Mouse (Mus musculus): ENCODE results near the gene Casp4.

Gene Casp4

GRCm38 (mm10) chr9:5308561-5308960, at the start of gene Casp4:
TSS of gene Casp4 (plus strand) at chr9:5308828.
- DNase-seq (ENCODE audit: low read depth, low spot score): peak; percentile 86

GRCm38 (mm10) chr9:5263951-5264475, 44.6 kb upstream of the Casp4 start:
- peak; percentile 83 for DNase-seq (ENCODE audit: low read depth, low spot score)

GRCm38 (mm10) chr9:5270274-5270673, 38.4 kb upstream of the Casp4 start:
- no peak for DNase-seq (ENCODE audit: low read depth, low spot score)

- no peak for DNase-seq (ENCODE audit: low read depth, low spot score)
Observed at GRCm38 (mm10) chr9:5270884-5271283, 37.7 kb upstream of the Casp4 start.

- DNase-seq (ENCODE audit: low read depth, low spot score): peak; percentile 35
Observed at GRCm38 (mm10) chr9:5271334-5271845, 37.2 kb upstream of the Casp4 start.

- DNase-seq (ENCODE audit: low read depth, low spot score): no peak
Observed at GRCm38 (mm10) chr9:5286071-5286470, 22.6 kb upstream of the Casp4 start.

- DNase-seq (ENCODE audit: low read depth, low spot score): no peak
Observed at GRCm38 (mm10) chr9:5286597-5286996, 22.0 kb upstream of the Casp4 start.

GRCm38 (mm10) chr9:5296354-5297237, 12.0 kb upstream of the Casp4 start:
- DNase-seq (ENCODE audit: low read depth, low spot score): no peak

GRCm38 (mm10) chr9:5298329-5299131, 10.1 kb upstream of the Casp4 start, which contains the start of gene Casp1:
TSS of gene Casp1 (plus strand) at chr9:5298517.
- no peak for DNase-seq (ENCODE audit: low read depth, low spot score)

- no peak for DNase-seq (ENCODE audit: low read depth, low spot score)
Observed at GRCm38 (mm10) chr9:5299132-5299381, 9.6 kb upstream of the Casp4 start.

- DNase-seq (ENCODE audit: low read depth, low spot score): no peak
Observed at GRCm38 (mm10) chr9:5310112-5310511, 1.5 kb downstream of the Casp4 start.

GRCm38 (mm10) chr9:5311435-5311834, 2.8 kb downstream of the Casp4 start:
- peak; percentile 60 for DNase-seq (ENCODE audit: low read depth, low spot score)

- DNase-seq (ENCODE audit: low read depth, low spot score): no peak
Observed at GRCm38 (mm10) chr9:5328204-5328603, 19.6 kb downstream of the Casp4 start.

- no peak for DNase-seq (ENCODE audit: low read depth, low spot score)
Observed at GRCm38 (mm10) chr9:5332441-5332840, 23.8 kb downstream of the Casp4 start.

GRCm38 (mm10) chr9:5333422-5333821, 24.8 kb downstream of the Casp4 start:
- DNase-seq (ENCODE audit: low read depth, low spot score): no peak

GRCm38 (mm10) chr9:5343092-5343491, 34.5 kb downstream of the Casp4 start:
- DNase-seq (ENCODE audit: low read depth, low spot score): no peak

- no peak for DNase-seq (ENCODE audit: low read depth, low spot score)
Observed at GRCm38 (mm10) chr9:5344090-5344489, 35.5 kb downstream of the Casp4 start.

- DNase-seq (ENCODE audit: low read depth, low spot score): peak; percentile 88
Observed at GRCm38 (mm10) chr9:5345291-5345898, 36.8 kb downstream of the Casp4 start, which contains the start of gene Casp12. TSS of gene Casp12 (plus strand) at chr9:5345430.

GRCm38 (mm10) chr9:5347381-5347780, 38.8 kb downstream of the Casp4 start:
- no peak for DNase-seq (ENCODE audit: low read depth, low spot score)

GRCm38 (mm10) chr9:5353673-5354072, 45.0 kb downstream of the Casp4 start:
- peak; percentile 15 for DNase-seq (ENCODE audit: low read depth, low spot score)

- DNase-seq (ENCODE audit: low read depth, low spot score): peak; percentile 82
Observed at GRCm38 (mm10) chr9:5356801-5357200, 48.2 kb downstream of the Casp4 start.

All from 3T3-L1 (cell line).